Mouse (Mus musculus) layer of hippocampus, adult 8-10 months (tissue): ENCODE measurements around the gene Vmn1r159. TPM values are rescaled to one million over a fixed set of nuclear protein-coding genes. Genes with fewer than 3 reads are reported as not detected.
"Not testable (repeated sequence)": the region's sequence is repeated elsewhere in the genome, so short reads cannot be mapped to it uniquely, and the experiment has no call there.

Experiments used
- DNase-seq, 2 experiments: peaks; one replicate each; pipeline ENCODE4 v3.0.0; 2022; ENCODE audit warnings: low spot score in 2 of 2
- total RNA-seq, 4 experiments: library from RNA; stranded (reverse); gene quantifications; 2 replicates each; pipeline ENCODE4 v1.2.4; 2022

Vmn1r159 gene
- not detected for total RNA-seq

DNA sequence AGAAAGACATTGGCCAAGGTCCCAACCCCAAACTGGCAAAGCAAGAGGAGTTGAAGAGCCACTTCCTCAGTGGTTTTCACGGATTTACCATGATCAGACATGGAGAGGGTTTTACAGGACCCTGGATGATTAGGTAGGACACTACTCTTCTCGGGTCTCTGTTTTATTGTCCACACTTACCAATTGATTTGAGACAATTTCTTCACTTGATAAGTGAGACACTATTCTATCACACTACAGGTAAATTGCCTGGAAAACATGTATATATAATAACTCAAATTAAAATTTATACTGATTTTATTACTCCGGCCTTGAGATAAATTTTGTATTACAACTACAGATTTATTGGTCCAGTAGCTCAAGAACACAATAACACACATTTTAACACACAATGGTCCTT is at the start of gene Vmn1r159:
Gene Vmn1r159 (minus strand): TSS at position 101 of the 400 bp plus-strand sequence.
- not testable (repeated sequence) for DNase-seq

DNA sequence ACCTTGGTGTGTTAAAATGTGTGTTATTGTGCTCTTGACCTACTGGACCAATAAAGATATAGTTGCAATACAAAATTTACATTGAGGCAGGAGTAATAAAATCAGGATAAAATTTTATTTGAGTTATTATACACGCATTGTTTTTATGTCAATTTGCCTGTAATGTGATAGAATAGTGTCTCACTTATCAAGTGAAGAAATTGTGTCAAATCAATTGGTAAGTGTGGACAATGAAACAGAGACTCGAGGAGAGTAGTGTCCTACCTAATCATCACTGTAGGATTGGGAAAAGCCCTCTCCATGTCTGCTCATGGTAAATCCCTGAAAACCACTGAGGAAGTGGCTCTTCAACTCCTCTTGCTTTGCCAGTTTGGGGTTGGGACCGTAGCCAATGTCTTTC is 27.5 kb upstream of the Vmn1r159 start, which contains the start of gene Vmn1r160:
Gene Vmn1r160 (plus strand): TSS at position 301 of the 400 bp plus-strand sequence.
- DNase-seq, result not testable (repeated sequence)

Other genes starting within 250 kb of the Vmn1r159 start
- not detected for gene Vmn1r155, start 185.6 kb downstream of the Vmn1r159 start, total RNA-seq
- not detected for gene Gm8693, start 151.3 kb downstream of the Vmn1r159 start, total RNA-seq
- not detected for gene Gm4567, start 123.9 kb downstream of the Vmn1r159 start, total RNA-seq
- not detected for gene Vmn1r157, start 81.9 kb downstream of the Vmn1r159 start, total RNA-seq
- not detected for gene Vmn1r158, start 52.8 kb downstream of the Vmn1r159 start, total RNA-seq
- not detected for gene Vmn1r160, start 27.6 kb upstream of the Vmn1r159 start, total RNA-seq
- gene Gm4214, start 141.1 kb upstream of the Vmn1r159 start, total RNA-seq, result not detected
- gene Gm4216, start 176.3 kb upstream of the Vmn1r159 start, total RNA-seq, result not detected
- not detected for gene Vmn1r163, start 211.9 kb upstream of the Vmn1r159 start, total RNA-seq
- gene Gm8720, start 223.9 kb upstream of the Vmn1r159 start, total RNA-seq, result not detected